Mouse (Mus musculus) inflammation-experienced regulatory T-cells, adult 6 months (primary cell): ENCODE results near the gene Gm16503. TPM values are rescaled to one million over a fixed set of nuclear protein-coding genes. Genes with fewer than 3 reads are reported as not detected.
A peak's percentile ranks its signal among the peaks of the same experiment; 100 is the strongest.
"Not testable (repeated sequence)": the region's sequence is repeated elsewhere in the genome, so short reads cannot be mapped to it uniquely, and the experiment has no call there.

ENCODE experiments used
- ATAC-seq: one replicate; pipeline ENCODE4 v1.8.0; 2017
- polyA plus RNA-seq, 3 experiments: library from polyadenylated mRNA; unstranded; fragments of 100-300 nt; shearing (Covaris generic); gene quantifications; one replicate each; pipeline ENCODE4 v1.2.1; 2017

Gm16503 gene
- under 1 TPM in 2 of 3 experiments, not detected in 1; 0.14 to 0.27 TPM for polyA plus RNA-seq

DNA sequence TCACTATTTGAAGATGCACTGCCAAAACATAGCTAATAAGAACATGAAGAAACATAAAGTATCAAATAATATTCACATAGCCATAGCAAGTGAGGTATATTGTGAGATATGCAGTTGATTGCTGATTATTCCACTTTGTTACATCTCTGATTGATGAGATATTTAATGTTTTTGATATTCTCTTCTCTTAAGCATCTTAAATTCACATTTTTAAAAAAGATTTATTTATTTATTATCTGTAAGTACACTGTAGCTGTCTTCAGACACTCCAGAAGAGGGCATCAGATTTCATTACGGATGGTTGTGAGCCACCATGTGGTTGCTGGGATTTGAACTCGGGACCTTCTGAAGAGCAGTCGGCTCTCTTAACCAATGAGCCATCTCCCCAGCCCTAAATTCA, at the start of gene Gm16503:
Gm16503 (plus strand) TSS at position 301 of the 400 bp plus-strand sequence.
- not testable (repeated sequence) for ATAC-seq

DNA sequence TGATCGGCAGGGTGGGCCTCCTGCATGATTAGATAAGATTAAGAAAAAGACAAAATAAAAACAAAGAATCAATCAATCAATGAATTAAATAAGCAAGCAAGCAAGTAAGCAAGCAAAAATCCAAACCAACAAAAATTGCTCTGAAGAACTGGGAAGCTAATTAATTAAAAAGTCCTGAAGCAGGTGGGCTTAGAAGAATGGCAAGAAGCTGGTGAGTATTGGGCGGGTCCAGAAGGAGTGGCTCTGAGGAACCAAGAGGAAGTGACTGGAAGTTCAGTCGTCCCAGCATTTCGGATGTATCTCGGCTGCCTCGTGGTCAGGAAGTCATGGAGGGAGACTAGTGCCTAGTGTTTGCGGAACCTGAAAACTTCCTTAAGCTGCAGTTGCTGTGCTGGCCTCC, 47.9 kb upstream of the Gm16503 start, which contains the start of gene Zfp982:
Zfp982 (plus strand) TSS at position 301 of the 400 bp plus-strand sequence.
- not testable (repeated sequence) for ATAC-seq

DNA sequence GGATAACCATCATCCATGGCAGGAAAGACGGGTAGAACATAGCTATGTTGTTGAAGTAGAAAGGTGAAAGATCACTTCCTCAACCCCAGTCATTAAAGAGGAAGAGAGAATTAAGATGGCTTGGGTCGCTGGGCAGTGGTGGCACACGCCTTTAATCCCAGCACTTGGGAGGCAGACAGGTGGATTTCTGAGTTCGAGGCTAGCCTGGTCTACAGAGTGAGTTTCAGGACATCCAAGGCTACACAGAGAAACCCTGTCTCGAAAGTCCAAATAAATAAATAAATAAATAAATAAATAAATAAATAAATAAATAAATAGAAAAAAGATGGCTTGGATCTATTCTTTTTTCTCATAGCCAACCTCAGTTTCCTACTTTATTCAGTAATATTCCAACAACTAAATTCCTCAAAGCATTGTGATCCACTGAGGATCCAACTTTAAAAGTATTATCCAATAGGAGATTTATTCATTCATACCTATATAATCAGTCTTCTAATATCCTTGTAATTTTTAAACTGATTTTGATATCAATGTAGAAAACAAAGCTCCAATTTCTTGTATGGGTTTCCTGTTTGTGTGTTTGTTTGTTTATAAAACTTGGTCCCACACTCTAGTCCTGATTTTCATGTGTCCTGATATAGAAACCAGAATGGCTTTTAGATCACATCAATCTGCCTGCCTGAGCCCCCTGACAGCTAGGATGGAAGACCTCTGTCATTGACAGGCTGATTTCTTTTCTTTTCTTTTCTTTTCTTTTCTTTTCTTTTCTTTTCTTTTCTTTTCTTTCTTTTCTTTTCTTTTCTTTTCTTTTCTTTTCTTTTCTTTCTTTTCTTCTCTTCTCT, 41.0 kb upstream of the Gm16503 start:
- peak; percentile 21 for ATAC-seq

DNA sequence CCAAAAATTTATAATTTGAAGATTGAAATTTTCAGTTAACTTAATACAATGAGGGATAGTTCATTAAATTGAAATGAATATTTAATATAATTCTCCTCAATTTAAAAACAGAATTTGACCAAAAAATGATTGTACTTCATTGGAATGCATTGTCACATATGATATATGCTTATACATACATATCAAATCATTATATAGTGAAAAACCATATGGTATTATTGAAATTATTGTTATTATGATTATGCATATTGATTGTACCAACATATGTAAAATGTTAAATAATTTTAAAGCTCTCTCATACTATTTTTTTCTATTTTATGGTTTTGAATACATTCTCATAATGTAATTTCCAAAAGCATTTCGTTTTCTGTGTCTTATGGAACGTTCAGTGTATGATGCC, 30.8 kb upstream of the Gm16503 start:
- no peak for ATAC-seq

DNA sequence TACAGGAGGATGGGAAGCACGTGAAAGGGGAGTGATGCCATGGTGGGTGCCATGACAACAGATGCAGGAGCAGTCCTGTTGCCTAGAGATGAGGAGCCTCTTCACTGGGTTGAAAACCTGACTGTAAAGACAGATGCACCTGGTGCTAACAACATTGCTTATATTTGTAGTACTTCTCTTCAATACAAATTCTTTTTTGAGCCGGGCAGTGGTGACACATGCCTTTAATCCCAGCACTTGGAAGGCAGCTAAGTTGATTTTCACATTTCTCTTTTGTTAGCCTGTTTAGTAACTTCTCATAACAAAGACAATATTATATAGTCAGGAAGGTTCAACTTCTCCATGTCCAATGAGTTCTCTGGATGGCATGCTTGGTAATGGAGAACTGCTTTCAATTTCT, 21.0 kb upstream of the Gm16503 start:
- ATAC-seq: no peak

DNA sequence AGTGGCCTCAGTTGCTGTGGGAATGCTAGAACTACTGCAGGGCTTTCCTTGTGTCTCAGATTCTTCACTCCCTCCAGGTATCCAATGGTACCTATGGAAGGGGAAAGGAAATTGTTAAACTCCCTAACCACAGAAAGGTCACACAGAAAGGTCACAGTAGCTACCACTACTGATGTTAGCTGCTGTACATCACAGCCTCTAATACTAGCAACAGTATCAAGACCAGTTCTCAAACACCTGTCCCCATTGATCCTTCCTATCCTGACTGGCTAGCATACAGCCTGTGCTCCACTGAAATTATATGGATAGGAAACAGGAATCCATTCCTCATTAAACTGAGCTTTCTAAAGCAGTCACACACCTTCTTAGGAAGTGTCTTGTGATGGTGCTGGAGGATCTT, 19.9 kb upstream of the Gm16503 start:
- ATAC-seq: no peak

DNA sequence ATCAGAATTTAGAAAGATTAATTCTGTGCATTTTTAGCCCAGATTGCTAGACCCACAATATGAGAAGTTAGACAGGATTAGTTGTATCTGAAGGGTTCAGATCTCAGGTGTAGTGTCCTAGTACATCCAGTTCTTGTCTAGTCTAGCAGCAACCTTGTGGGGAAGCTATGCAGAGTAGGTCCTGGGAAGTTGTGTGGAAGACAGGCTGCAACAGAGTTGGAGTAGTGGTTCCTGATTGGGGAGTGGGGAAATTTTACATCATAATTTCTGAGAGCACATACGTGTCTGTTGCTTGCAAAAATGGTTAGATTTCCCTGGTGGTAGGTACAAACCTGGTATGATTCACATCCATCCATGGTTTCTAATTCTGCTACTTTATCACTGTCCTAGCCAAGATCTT, 14.9 kb upstream of the Gm16503 start:
- no peak for ATAC-seq

DNA sequence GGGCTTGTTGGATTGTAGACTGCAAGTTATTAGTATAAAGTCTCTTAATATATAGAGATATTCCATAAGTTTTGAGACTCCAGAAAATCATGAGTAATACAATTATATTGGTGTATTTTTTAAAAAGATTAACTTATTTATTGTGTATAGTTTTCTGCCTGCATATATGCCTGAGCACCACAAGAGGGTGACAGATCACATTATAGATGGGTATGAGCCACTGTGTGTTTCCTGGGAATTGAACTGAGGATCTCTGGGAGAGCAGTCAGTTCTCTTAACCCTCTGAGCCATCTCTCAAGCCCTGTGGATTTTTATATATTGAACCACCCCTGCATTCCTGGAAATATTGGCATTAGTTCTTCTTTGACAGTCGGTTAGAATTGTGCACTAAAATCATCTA, 9.7 kb upstream of the Gm16503 start:
- no peak for ATAC-seq

DNA sequence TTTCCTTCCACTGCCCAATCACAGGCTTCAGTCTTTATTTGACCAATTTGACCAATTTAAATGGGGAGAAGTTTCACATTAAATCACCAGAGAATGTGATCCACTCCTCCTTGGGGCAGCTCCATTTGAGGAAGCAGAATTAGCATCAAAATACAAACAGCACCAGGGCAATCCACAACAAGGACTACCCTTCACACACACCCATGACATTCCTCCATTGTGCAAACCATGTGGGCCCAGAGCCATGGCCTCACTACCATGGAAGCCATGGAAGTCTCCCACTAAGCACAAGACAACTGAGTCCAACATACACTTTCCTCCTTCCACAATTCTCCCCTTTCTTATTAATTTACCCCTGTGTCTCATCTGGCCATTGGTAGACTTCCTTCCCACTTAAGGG, 4.1 kb upstream of the Gm16503 start:
- ATAC-seq: not testable (repeated sequence)

DNA sequence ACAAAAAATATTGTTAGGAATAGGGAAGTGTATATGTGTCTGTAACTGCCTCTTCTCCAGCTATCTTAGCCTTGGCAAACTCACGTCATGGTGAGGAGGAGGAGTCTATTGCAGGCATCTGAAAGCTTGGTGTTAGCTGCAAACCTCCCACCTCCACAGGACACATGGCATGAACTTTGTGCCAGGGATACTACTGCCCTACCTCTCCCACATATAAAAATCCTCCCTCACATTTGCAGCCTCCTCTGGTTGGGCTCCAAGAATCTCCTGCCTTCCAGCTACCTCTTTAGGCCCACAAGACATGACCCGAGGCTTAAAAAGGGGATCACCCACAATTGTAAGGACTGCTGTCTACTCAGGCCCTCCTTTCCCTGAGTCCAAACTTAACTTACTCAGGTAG, 2.3 kb upstream of the Gm16503 start:
- no peak for ATAC-seq

DNA sequence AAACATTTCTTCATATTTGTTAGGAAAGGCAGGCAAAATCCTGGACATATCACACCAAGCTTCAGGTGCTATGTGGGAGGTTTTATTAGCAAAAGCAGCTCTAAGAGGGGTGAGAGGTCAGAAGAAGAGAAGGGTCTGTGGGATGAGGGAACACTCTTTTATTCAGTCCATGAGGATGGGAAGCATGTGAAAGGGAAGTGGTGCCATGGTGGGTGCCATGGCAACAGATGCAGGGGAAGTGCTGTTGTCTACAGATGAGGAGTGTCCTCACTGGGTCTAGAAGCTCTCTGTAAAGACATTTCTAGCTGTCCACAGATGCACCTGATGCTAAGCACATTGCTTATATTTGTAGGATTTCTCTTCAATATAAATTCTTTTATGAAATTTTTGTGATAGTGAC, 1.1 kb downstream of the Gm16503 start:
- ATAC-seq: no peak

DNA sequence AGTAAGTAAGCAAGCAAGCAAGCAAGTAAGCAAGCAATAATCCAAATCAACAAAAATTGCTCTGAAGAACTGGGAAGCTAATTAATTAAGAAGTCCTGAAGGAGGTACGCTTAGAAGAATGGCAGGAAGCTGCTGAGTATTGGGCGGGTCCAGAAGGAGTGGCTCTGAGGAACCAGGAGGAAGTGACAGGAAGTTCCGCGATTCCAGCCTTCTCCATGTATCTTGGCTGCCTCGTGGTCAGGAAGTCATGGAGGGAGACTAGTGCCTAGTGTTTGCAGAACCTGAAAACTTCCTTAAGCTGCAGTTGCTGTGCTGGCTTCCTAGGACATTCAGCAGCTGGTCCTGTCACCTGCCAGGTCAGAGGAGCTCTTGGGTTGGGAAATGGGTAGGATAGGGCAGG, 13.1 kb downstream of the Gm16503 start, which contains the start of gene Zfp985:
Zfp985 (plus strand) TSS at position 207 of the 400 bp plus-strand sequence.
- not testable (repeated sequence) for ATAC-seq

DNA sequence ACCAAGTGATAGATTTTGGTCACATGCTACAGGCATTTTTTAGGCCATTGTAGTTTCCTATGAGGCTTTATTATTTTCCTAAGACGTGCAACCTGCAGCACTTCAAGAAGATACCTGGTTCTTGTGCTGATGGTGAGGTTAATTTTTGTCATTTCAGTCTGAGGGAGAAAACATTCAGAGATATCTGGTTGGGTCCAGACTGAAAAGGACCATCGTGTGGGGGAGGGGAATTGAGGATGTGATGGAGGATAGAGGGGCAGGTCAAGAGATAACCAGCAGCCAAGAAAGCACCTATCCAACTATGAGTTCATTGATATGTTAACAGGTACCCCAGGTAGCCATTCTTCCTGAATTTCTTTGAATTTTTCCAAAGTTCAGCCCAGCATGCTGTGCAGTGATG, 14.3 kb downstream of the Gm16503 start:
- ATAC-seq: not testable (repeated sequence)

DNA sequence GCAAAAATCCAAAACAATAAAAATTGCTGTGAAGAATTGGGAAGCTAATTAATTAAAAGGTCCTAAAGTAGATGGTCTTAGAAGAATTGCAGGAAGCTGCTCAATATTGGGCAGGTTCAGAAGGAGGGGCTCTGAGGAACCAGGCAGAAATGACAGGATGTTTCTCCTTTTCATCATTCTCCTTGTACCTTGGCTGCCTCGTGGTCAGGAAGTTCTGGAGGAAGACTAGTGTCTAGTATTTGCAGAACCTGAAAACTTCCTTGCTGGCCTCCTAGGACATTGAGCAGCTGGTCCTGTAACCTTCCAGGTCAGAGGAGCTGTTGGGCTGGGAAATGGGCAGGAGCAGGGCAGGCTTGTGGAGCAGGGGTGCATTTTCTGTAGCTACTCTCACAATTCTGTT, 16.9 kb downstream of the Gm16503 start:
- ATAC-seq: not testable (repeated sequence)

DNA sequence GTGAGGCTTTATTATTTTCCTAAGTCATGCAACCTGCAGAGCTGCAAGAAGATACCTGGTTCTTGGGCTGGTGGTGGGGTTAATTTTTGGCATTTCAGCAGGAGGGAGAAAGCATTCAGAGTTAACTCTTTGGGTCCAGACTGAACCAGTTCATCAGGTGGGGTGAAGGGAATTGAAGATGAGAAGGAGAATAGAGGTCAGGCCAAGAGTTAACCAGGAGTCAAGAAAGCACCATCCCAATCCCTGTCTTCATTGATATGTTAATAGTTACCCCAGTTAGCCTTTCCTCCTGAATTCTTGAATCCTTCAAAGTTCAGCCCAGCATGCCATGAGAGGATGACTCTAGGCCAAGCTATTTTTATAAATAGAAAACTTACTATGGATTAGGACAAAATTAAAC, 18.0 kb downstream of the Gm16503 start:
- not testable (repeated sequence) for ATAC-seq

DNA sequence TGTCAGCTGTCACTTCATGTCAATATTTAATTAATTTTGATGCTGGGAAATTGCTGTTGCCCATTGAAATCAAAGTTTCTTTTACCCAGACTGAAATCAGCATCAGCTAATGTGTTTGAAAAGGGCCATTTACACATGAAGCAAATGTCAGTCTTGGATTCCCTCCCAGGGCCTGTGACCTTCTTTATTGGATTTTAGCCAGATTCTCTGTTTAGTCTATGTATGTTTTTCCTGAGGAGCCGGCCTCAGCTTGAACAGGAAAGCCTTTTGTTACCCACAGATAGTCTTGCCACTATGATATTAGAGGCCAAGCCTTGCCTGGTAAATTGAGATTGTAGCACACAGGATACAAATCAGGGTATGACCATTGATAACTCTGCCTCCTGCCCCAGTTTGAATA, 19.1 kb downstream of the Gm16503 start:
- ATAC-seq: not testable (repeated sequence)

DNA sequence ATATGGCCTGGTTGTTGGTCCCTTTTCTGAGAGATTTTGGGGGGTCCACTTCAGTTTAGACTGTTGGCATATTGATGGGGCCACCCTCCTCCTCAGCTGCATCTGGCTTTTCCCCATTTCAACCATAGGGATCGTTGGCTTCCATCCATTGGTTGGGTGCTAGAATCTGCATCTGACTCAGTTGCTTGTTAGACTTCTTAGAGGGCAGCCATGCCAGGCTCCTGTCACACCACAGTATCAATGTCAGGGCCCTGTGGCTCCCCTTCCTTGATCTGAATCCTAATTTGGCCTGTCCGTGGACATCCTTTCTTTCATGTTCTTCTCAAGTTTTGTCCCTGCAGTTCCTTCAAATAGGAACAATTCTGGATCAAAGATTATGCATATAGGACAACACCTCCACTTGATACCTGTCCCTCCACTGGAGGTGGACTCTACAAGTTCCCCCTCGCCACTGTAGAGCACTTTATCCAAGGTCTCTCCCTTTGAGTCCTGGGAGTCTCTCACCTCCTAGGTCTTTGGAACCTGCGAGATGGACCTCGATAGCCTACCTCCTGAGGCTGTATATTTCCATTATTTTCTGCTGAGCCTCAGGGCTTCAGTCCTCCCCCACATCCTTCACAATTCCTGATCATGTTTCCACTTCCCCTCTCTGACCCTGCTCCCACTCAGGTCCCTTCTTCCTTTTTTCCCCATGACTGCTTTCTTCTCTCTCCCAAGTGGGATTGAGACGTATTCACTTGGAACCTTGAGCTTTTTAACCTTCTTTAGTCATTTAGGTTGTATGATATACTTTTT, 25.6 kb downstream of the Gm16503 start:
- no peak for ATAC-seq

DNA sequence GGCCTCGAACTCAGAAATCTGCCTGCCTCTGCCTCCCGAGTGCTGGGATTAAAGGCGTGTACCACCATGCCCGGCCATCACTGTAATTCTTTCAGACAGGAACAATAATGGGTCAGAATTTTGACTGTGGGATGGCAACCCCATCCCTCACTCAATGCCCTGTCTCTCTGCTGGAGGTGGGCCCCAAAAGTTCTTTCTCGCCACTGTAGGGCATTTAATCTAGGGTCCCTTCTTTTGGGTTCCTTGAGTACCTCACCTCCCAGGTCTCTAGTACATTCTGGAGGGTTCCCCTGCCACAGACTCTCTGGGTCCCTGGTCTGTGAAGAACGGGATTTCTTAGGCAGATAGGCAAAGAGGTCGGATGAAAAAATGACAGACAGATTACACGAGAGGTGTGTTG, 31.1 kb downstream of the Gm16503 start:
- ATAC-seq: not testable (repeated sequence)

DNA sequence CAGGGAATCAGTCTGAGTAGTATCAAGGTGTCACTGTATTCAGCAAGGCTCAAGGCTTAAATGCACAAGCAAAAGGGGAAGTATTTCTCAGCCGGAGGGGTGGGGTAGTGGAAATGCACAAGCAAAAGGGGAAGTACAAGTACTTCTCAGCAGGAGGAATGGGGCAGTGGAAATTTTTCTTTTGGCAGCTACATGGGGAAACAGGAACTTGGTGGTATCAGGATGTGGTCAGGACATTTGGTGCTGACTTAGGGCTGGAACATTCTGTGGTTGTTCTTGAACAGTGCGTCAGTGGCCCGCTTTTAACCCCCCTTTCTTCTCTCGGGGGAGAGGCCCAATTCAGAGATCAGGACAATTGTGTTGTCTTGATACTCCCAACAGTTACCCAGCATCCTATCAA, 39.4 kb downstream of the Gm16503 start:
- not testable (repeated sequence) for ATAC-seq

DNA sequence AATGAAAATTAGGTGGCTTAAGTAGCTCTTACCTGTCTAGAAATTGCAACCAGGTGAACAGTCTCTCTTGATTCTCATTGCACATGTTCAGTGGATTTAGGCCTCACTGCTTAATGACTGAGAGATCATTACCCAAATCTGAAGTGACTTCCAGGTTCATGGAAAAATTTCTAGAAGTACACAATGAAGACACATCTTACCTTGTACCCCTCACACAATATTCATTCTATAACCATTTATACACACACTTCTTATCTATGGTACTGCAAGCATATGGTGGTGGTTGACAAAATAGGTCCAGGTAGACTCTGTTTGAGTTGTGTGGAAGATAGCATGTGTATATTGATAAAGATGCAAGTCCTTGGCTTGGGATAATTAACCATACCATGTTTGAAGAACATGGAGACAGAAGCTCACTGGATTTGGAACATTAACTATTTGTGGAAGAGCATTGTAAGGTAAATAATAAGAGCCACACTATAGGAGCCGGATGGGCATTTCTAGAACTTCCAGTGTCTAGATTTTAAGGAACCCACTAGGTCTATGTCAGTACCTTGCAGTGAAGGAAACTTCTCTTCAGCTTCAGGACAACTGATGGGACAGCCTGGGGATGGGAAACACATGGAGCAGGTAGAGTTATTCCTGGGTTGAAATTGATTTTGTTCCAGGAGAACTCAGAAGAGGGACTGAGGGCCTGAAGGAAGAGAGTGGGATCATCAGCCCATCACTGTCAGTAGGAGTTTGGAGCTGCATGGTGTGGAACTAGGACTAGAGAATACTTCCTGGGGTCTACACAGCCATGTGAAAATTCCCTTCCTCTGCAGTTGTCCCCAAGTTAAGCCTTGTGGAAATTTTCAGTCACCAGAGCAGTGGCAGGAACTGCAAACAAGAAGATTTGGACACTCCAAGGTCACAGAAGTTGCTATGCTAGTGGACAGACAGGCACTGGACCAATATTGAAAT, 46.8 kb downstream of the Gm16503 start:
- peak; percentile 32 for ATAC-seq
